Mouse (Mus musculus) hindbrain, embryonic 12.5 days (tissue): ENCODE results near the gene Cisd3. TPM values are rescaled to one million over a fixed set of nuclear protein-coding genes. Genes with fewer than 3 reads are reported as not detected.

ENCODE experiments used
- ATAC-seq: fragments of 200-750 bp; cut with Nextera tagmentation; 2 replicates; pipeline ENCODE4 v1.8.0; 2017; ENCODE audit warnings: moderate TSS enrichment; ENCODE audit not compliant: low FRiP score
- H3K27ac ChIP-seq: fragments of 300-500 bp; sonication (generic); 2 replicates; pipeline ENCODE4 v1.5.1; 2016; ENCODE audit warnings: mild to moderate bottlenecking
- H3K27me3 ChIP-seq: fragments of 300-500 bp; sonication (generic); 2 replicates; pipeline ENCODE4 v1.6.1; 2016; ENCODE audit warnings: mild to moderate bottlenecking
- H3K36me3 ChIP-seq: fragments of 300-500 bp; sonication (generic); 2 replicates; pipeline ENCODE4 v1.6.1; 2016; ENCODE audit warnings: mild to moderate bottlenecking
- H3K4me1 ChIP-seq: fragments of 300-500 bp; sonication (generic); 2 replicates; pipeline ENCODE4 v1.6.1; 2016
- H3K4me2 ChIP-seq: fragments of 300-500 bp; sonication (generic); replicated peaks from 2 replicates; pipeline ENCODE4 v1.6.1; 2016; ENCODE audit warnings: mild to moderate bottlenecking
- H3K4me3 ChIP-seq: fragments of 300-500 bp; sonication (generic); 2 replicates; pipeline ENCODE4 v1.5.1; 2016; ENCODE audit warnings: mild to moderate bottlenecking
- H3K9ac ChIP-seq: fragments of 300-500 bp; sonication (generic); 2 replicates; pipeline ENCODE4 v1.6.1; 2016; ENCODE audit warnings: mild to moderate bottlenecking, moderate library complexity
- H3K9me3 ChIP-seq: fragments of 300-500 bp; sonication (generic); replicated peaks from 2 replicates; pipeline ENCODE4 v1.6.1; 2016; ENCODE audit warnings: mild to moderate bottlenecking
- WGBS: fragments of 180-500 bp; shearing (Covaris S2); methylation state at CpG from one replicate; pipeline ENCODE4 v1.1.7; 2016; 5-methylcytosine and 5-hydroxymethylcytosine counted together
- polyA plus RNA-seq: library from polyadenylated mRNA; unstranded; fragments of >200 nt; fragmentation: Nextera tagmentation; extraction: Ambion mirVana; gene quantifications from 2 replicates; pipeline ENCODE4 v1.2.1, GENCODE M21; 2016

The Cisd3 gene
- polyA plus RNA-seq, 1 experiment from 2014 or later = 17.1 TPM

DNA sequence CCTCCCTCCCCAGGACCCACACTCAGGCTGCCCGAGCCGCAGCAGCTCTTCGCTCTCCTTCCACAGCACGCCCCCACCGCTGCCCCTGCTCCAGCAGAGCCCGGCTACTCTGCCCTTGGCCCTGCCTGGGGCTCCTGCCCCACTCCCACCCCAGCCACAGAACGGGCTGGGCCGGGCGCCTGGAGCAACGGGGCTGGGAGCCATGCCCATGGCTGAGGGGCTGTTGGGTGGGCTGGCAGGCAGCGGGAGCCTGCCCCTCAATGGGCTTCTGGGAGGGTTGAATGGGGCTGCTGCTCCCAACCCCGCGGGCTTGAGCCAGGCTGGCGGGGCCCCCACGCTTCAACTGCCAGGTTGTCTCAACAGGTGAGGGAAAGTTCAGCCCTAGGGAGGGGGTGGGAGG, 7.3 kb upstream of the Cisd3 start:
- WGBS = 81% methylated on average over 10 of the region's 15 CpGs
- Histone ChIP-seq H3K9ac (no peak overlapping the region), H3K4me1 (peaks cover 9% of the 10 kb centered on the region; the same call in 1 of the 2 replicates), H3K4me2 (no peak overlapping the region), H3K36me3 (peaks cover 91% of the 10 kb centered on the region), H3K4me3 (no peak overlapping the region), H3K27ac (no peak overlapping the region), H3K9me3 (no peaks in the 10 kb centered on the region), H3K27me3 (no peaks in the 10 kb centered on the region)
- no peak for ATAC-seq

DNA sequence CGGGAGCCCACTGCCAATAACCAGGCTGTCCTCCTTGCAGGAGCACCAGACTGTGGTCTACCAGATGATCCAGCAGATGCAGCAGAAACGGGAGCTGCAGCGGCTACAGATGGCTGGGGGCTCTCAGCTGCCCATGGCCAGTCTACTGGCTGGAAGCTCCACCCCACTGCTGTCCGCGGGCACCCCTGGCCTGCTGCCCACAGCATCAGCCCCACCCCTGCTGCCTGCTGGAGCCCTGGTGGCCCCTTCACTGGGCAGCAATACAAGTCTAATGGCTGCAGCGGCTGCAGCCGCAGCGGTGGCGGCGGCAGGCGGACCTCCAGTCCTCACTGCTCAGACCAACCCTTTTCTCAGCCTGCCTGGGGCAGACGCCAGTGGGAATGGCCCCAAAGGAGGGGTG, 5.2 kb upstream of the Cisd3 start:
- 79% methylated on average over 12 of the region's 12 CpGs for WGBS
- Histone ChIP-seq H3K27ac (no peak overlapping the region), H3K4me2 (no peak overlapping the region), H3K4me1 (peaks cover 18% of the 10 kb centered on the region), H3K27me3 (no peaks in the 10 kb centered on the region), H3K9ac (no peak overlapping the region; the same call in 1 of the 2 replicates), H3K36me3 (peaks cover 72% of the 10 kb centered on the region), H3K4me3 (no peak overlapping the region), H3K9me3 (no peaks in the 10 kb centered on the region)
- no peak for ATAC-seq

DNA sequence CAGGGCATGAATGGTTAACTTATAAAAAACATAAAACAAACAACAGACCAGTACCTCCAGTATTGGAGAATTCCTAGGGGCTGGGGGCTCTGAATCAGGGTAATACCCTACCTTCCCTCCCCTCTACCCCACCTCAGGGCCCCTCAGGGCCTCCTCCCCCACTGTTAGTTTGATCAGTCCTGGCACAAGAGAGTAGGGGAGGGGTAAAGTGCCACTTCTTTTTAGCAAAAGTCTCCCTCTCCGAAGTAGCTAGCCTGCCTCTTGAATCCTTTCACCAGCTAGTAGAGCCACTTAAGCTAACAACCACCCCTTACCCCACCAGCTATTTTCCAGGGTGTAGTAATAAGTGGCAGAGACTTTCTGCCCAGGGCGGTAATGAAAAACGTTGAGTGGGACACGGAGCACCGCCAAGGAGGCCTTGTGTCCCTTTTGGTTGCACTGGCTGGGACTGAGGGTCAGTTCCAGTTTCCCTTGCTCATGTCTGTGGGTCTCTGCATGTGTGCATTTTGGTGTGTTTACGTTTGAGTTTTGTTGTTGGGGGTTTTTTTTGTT, 3.0 kb upstream of the Cisd3 start:
- no peaks in the 10 kb centered on the region for H3K9me3 ChIP-seq
- WGBS = 86% methylated on average over 6 of the region's 6 CpGs
- H3K9ac ChIP-seq = no peak overlapping the region

GRCm38 (mm10) chr11:97684063-97684680, 1.5 kb upstream of the Cisd3 start:
- H3K9ac ChIP-seq = peak overlapping the region; percentile 32; the same call in 1 of the 2 replicates
- no peak for ATAC-seq
- no peak overlapping the region for H3K4me2 ChIP-seq
- 82% methylated on average over 6 of the region's 6 CpGs for WGBS
- H3K4me3 ChIP-seq = no peak overlapping the region
- H3K27ac ChIP-seq = no peak overlapping the region
- no peaks in the 10 kb centered on the region for H3K27me3 ChIP-seq
- peaks cover 52% of the 10 kb centered on the region for H3K36me3 ChIP-seq
- H3K4me1 ChIP-seq = peaks cover 19% of the 10 kb centered on the region
- H3K9me3 ChIP-seq = no peaks in the 10 kb centered on the region

More for the DNA sequence above, 3.0 kb upstream of the Cisd3 start:
- Histone ChIP-seq H3K27me3 (no peaks in the 10 kb centered on the region), H3K4me1 (peaks cover 19% of the 10 kb centered on the region), H3K27ac (no peak overlapping the region), H3K36me3 (peaks cover 53% of the 10 kb centered on the region), H3K4me3 (no peak overlapping the region), H3K4me2 (no peak overlapping the region)
- ATAC-seq = no peak

GRCm38 (mm10) chr11:97684766-97685165, 860 bp upstream of the Cisd3 start:
- Histone ChIP-seq H3K4me3 (no peak overlapping the region), H3K27ac (peak overlapping the region; percentile 40; the same call in 1 of the 2 replicates), H3K9ac (peak overlapping the region; percentile 32; the same call in 1 of the 2 replicates), H3K4me1 (peaks cover 19% of the 10 kb centered on the region), H3K4me2 (peak overlapping the region; percentile 88; the same call in 1 of the 2 replicates), H3K27me3 (no peaks in the 10 kb centered on the region), H3K9me3 (no peaks in the 10 kb centered on the region), H3K36me3 (peaks cover 52% of the 10 kb centered on the region)
- WGBS = 33% methylated on average over 7 of the region's 7 CpGs
- no peak for ATAC-seq

GRCm38 (mm10) chr11:97686322-97686908, 789 bp downstream of the Cisd3 start:
- ATAC-seq = no peak
- Histone ChIP-seq H3K4me3 (peak overlapping the region; percentile 42; the same call in 1 of the 2 replicates), H3K27ac (no peak overlapping the region), H3K27me3 (no peaks in the 10 kb centered on the region), H3K36me3 (peaks cover 53% of the 10 kb centered on the region), H3K9me3 (no peaks in the 10 kb centered on the region), H3K4me1 (peaks cover 16% of the 10 kb centered on the region), H3K9ac (peak overlapping the region; percentile 45; the same call in 1 of the 2 replicates), H3K4me2 (peak overlapping the region; percentile 88)
- 72% methylated on average over 11 of the region's 11 CpGs for WGBS

- Histone ChIP-seq H3K27ac (no peak overlapping the region), H3K27me3 (no peaks in the 10 kb centered on the region), H3K36me3 (peaks cover 53% of the 10 kb centered on the region), H3K9ac (no peak overlapping the region), H3K4me3 (no peak overlapping the region), H3K9me3 (no peaks in the 10 kb centered on the region), H3K4me1 (peaks cover 16% of the 10 kb centered on the region), H3K4me2 (no peak overlapping the region)
- WGBS = 91% methylated on average over 3 of the region's 3 CpGs
- ATAC-seq = no peak
Measured at GRCm38 (mm10) chr11:97687061-97687460, 1.4 kb downstream of the Cisd3 start.

GRCm38 (mm10) chr11:97689861-97690260, 4.2 kb downstream of the Cisd3 start:
- no peak overlapping the region for H3K4me3 ChIP-seq
- H3K4me2 ChIP-seq = no peak overlapping the region
- peaks cover 53% of the 10 kb centered on the region for H3K36me3 ChIP-seq
- H3K4me1 ChIP-seq = peaks cover 25% of the 10 kb centered on the region
- no peaks in the 10 kb centered on the region for H3K9me3 ChIP-seq
- WGBS = 32% methylated on average over 10 of the region's 10 CpGs
- H3K27me3 ChIP-seq = no peaks in the 10 kb centered on the region
- no peak overlapping the region for H3K27ac ChIP-seq
- ATAC-seq = no peak
- no peak overlapping the region for H3K9ac ChIP-seq

GRCm38 (mm10) chr11:97694435-97694834, 8.8 kb downstream of the Cisd3 start:
- Histone ChIP-seq H3K4me3 (no peak overlapping the region), H3K9ac (no peak overlapping the region), H3K27me3 (no peaks in the 10 kb centered on the region), H3K4me1 (peaks cover 45% of the 10 kb centered on the region), H3K36me3 (peaks cover 35% of the 10 kb centered on the region), H3K9me3 (no peaks in the 10 kb centered on the region), H3K27ac (peak overlapping the region; percentile 64), H3K4me2 (peak overlapping the region; percentile 87; the same call in 1 of the 2 replicates)
- ATAC-seq = no peak
- WGBS = 91% methylated on average over 4 of the region's 4 CpGs

DNA sequence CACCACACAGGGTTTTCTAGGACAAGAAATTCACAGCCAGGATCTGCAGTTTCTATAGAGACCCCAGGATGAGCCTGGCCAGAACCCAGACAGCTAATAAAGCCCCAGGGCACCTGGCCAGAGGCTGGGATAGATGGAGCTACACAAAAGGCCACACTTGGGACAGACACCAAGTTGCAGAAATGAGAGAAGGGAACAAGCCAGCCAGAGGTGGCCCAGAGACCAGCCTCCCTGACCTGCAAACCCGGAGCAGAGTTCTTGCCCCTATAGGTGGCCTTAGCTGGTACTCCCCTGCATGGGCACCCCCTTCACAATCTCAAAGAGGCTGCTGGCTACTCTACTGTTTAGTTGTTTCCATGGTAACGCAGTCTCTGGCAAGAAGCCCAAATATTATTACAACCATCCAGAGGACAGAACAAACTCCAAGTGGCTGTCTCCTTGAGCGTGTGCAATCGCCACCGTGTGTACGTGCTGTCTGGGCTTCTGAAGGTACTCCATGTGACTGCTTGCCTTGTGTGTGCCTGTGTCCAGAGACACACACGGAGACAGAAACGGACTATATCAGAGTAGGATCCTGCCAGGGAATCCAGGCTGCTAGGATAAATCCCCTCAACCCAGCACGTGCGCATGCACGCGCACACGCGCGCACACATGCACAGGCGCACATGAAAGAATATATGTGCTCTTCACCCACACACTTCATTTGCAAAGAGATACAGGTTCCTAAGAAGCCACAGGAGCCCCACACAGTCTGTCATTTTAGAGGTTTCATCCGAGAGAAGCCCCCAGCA, 9.5 kb downstream of the Cisd3 start:
- H3K4me3 ChIP-seq = peak overlapping the region; percentile 23
- H3K4me2 ChIP-seq = peak overlapping the region; percentile 87
- H3K36me3 ChIP-seq = peaks cover 32% of the 10 kb centered on the region
- H3K9me3 ChIP-seq = no peaks in the 10 kb centered on the region
- ATAC-seq = no peak
- WGBS = 54% methylated on average over 17 of the region's 17 CpGs
- H3K27ac ChIP-seq = peak overlapping the region; percentile 64
- peak overlapping the region; percentile 50 for H3K9ac ChIP-seq
- H3K4me1 ChIP-seq = peaks cover 45% of the 10 kb centered on the region
- no peaks in the 10 kb centered on the region for H3K27me3 ChIP-seq

- Histone ChIP-seq H3K9ac (peak overlapping the region; percentile 50), H3K4me1 (peaks cover 45% of the 10 kb centered on the region), H3K27me3 (no peaks in the 10 kb centered on the region), H3K4me3 (peak overlapping the region; percentile 23), H3K27ac (peak overlapping the region; percentile 64), H3K36me3 (peaks cover 24% of the 10 kb centered on the region), H3K4me2 (peak overlapping the region; percentile 87), H3K9me3 (no peaks in the 10 kb centered on the region)
- no peak for ATAC-seq
- WGBS = 34% methylated on average over 9 of the region's 9 CpGs
Measured at GRCm38 (mm10) chr11:97695712-97696401, 10.2 kb downstream of the Cisd3 start.
